Mouse (Mus musculus) urinary bladder, postnatal 25 days (tissue): ENCODE measurements around the gene Anxa6.
A peak's percentile ranks its signal among the peaks of the same experiment; 100 is the strongest.

ENCODE experiments used
- DNase-seq: peaks from one replicate; pipeline ENCODE4 v3.0.0; 2022; ENCODE audit warnings: low spot score

The Anxa6 gene

GRCm38 (mm10) chr11:55033040-55033660 lies at the start of gene Anxa6:
Gene Anxa6 (minus strand): TSS chr11:55033445.
- DNase-seq, result peak; percentile 73

GRCm38 (mm10) chr11:55081206-55081605 lies 48.0 kb upstream of the Anxa6 start:
- DNase-seq, result no peak

GRCm38 (mm10) chr11:55079180-55079579 lies 45.9 kb upstream of the Anxa6 start:
- no peak for DNase-seq

DNA sequence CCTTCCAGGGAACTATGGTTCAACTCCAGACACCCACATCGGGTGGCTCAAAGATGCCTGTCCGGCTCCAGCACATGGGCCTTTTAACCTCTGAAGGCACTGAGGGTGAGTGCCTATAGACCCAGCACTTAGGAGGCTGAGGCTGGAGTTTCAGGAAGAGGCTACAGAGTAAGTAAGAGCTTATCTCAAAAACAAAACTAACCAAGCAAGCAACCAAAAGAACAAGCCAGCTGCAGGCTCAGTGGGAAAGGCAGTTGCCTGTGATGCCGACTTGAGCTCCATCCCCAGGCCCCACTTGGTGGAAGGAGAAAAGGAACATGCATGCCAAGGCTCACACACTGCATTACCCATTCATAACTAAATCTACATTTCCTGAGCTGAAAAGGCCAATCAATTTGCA lies 45.3 kb upstream of the Anxa6 start:
- DNase-seq, result no peak

GRCm38 (mm10) chr11:55077331-55078231 lies 44.3 kb upstream of the Anxa6 start, which contains the start of gene Ccdc69:
Gene Ccdc69 (minus strand): TSS chr11:55078131.
- peak; percentile 52 for DNase-seq

DNA sequence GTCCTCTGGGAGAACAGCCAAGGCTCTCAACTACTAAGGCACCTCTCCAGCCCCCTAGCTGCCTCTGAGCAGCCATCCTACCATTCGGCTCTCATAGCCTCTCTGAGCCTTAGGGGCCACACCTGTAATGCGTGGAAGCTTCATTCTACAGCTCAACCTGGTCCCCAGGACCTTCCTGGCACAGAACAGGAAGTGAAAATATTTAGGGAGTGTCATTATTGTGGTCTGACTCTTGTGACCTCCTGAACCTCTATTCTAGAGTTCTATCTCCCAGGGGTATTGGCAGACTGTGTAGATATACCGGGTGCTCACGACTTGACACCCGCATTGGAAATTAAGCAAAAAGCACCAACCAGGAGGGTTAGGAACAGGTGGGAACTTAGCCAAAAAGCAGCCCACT lies 43.0 kb upstream of the Anxa6 start:
- no peak for DNase-seq

GRCm38 (mm10) chr11:55075602-55076001 lies 42.4 kb upstream of the Anxa6 start:
- no peak for DNase-seq

DNA sequence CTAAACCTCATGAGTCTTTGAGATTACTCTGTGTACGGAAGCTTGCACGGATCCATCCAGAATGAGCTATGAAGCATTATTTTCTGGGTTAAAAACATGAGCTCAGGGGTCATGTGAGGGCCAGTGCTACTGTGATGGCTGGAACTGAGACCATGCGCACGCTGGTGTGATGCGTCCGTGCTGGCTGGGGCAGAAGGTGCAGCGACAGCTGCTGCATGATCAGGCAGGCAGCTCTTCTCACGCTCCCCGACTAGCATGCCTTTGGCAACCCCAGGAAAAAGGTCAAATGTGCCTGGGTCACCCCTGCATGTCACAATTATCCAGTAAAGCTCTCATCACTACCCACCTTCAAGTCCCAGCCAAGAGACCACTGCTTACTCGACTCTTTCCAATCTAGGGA lies 39.9 kb upstream of the Anxa6 start:
- DNase-seq, result peak; percentile 33

DNA sequence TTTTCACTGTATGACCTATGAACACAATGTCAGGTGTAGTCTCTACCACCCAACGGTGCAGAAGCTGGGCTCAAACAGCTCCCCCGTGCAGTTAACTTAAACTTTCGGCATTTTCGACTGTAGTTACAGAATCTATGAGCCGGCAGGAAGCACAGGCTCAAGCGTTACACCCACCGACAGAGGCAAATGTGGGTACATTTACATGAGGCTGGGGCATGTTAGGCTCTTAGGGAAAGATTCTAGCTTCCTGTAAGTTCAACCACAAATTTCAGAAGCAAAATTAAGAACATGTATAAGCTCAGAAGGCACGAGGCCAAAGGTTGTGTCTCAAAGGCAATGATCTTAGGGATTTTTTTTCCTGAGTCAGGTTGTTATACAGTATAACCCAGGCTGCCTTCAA lies 39.2 kb upstream of the Anxa6 start:
- no peak for DNase-seq

- no peak for DNase-seq
Measured at GRCm38 (mm10) chr11:55071344-55071743, 38.1 kb upstream of the Anxa6 start.

DNA sequence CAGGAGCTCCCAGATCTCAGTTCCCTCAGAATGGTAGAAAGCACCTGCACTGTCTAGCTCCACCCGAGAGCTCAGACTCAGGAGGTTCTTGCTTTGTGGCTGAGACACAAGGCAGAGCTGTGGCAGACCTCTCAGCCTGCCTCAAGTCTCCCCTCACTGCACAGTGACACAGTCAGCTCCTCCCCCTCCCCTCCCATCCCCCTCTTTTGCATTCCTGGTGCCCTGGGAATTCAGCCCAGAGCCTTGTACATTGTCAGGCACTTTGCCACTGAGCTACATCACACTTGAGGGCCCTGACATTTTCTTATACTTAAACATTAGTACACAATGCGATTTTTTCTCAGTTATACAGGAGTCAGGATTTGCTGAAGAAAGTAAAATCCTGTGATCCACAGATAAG lies 35.8 kb upstream of the Anxa6 start:
- DNase-seq, result no peak

GRCm38 (mm10) chr11:55066921-55067320 lies 33.7 kb upstream of the Anxa6 start:
- DNase-seq, result no peak

DNA sequence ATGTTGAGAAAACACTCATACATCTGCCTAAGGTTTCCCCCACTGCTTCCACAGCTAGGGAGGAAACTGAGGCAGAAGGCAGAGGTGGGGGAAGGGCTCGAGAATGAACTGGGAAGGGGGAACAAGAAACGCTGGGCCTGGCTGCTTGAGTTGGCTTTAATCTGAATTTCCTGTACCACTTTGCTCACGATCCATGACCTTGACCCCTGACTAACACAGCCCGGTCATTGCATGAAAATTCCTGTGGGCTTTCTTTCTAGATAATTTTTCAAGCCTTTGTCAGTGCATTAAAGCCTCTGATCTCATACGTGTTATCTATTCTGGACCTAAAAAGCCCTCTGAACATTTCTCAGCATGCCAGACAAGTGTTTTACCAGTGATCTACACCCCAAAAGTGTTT lies 29.6 kb upstream of the Anxa6 start:
- no peak for DNase-seq

DNA sequence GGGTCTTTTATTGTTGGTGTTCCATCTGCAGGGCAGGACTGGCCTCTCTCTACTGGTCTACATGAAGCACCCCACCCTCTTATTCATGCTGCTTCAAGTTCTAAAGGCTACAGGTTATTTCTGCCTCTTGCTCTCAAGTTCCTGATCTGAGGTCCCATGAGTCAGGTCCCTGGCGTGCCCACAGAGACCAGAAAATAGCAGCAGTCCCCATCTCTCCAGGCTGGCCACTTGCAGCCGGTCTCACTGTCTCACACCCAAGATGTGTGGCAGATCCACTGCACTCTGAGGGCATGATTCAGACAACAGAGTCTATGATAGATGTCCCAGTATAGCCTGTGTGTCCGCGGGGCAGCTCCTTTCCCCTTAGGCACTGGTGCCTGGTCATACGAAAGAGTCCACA lies 27.6 kb upstream of the Anxa6 start:
- DNase-seq, result no peak

GRCm38 (mm10) chr11:55057511-55057910 lies 24.3 kb upstream of the Anxa6 start:
- no peak for DNase-seq

DNA sequence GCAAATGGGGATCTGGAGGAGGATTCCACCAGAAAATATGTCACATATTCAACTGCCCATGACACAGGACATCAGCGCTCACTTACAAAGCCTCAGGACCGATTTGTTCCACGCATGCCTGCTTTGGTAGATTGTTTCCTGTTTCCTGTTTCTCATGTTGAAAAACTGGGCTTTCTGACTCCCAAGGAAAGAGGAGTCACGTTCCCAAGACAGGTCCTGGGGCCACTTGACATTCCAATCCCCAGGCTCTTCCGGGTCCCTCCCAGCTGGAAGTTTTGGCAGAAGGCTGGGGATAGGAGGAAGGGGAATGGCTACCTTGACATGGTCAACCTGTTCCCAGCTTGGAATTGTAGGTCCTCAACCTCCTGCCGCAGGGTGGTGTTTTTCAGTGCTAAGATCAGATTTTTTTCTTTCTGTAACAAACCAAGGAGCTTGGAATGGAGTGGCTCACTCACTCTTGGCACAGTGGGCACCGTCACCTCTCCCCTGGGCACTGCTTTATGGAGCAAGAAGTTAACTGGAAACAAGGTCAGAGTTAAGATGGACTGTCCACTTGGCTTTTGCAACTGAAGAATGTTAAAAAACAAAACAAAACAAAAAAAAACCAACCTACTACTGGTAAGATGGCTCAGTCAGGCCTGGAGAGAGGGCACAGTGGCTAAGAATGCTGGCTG lies 17.7 kb upstream of the Anxa6 start:
- no peak for DNase-seq

GRCm38 (mm10) chr11:55046600-55046999 lies 13.4 kb upstream of the Anxa6 start:
- DNase-seq, result peak; percentile 50

- DNase-seq, result no peak
Measured at GRCm38 (mm10) chr11:55041348-55041747, 8.1 kb upstream of the Anxa6 start.

- DNase-seq, result peak; percentile 82
Measured at GRCm38 (mm10) chr11:55039591-55039990, 6.3 kb upstream of the Anxa6 start.

- DNase-seq, result no peak
Measured at GRCm38 (mm10) chr11:55036601-55037000, 3.4 kb upstream of the Anxa6 start.

- DNase-seq, result no peak
Measured at GRCm38 (mm10) chr11:55032286-55032685, 959 bp downstream of the Anxa6 start.

- DNase-seq, result no peak
Measured at GRCm38 (mm10) chr11:55031991-55032280, 1.3 kb downstream of the Anxa6 start.
